Mouse (Mus musculus) gastrocnemius, adult 8-10 months (tissue): Measurements from ENCODE around the gene Olfr1261. TPM values are rescaled to one million over a fixed set of nuclear protein-coding genes. Genes with fewer than 3 reads are reported as not detected.

Experiments
- DNase-seq, 2 experiments: peaks; one replicate each; pipeline ENCODE4 v3.0.0; 2022; ENCODE audit warnings: low spot score in 2 of 2
- total RNA-seq, 4 experiments: library from RNA; stranded (reverse); gene quantifications; 2 replicates each; pipeline ENCODE4 v1.2.4; 2022

Olfr1261 gene
- total RNA-seq: not detected

GRCm38 (mm10) chr2:89990921-89991320 lies at the start of gene Olfr1261:
TSS of gene Olfr1261 (plus strand) at chr2:89991221.
- DNase-seq: no peak

- DNase-seq: no peak
These were observed 42.5 kb upstream of the Olfr1261 start, which contains the start of gene Olfr1259 for GRCm38 (mm10) chr2:89948564-89948963. TSS of gene Olfr1259 (minus strand) at chr2:89948664.

GRCm38 (mm10) chr2:89974184-89974583 lies 16.8 kb upstream of the Olfr1261 start, which contains the start of gene Olfr1260:
TSS of gene Olfr1260 (plus strand) at chr2:89974340.
- DNase-seq: no peak

- no peak for DNase-seq
These were observed 13.3 kb upstream of the Olfr1261 start for GRCm38 (mm10) chr2:89977709-89978108.

- DNase-seq: no peak
These were observed 8.8 kb downstream of the Olfr1261 start, which contains the start of gene Olfr1262 for GRCm38 (mm10) chr2:89999845-90000244. TSS of gene Olfr1262 (plus strand) at chr2:90000145.

- DNase-seq: no peak
These were observed 20.8 kb downstream of the Olfr1261 start, which contains the start of gene Olfr1263 for GRCm38 (mm10) chr2:90011831-90012230. TSS of gene Olfr1263 (plus strand) at chr2:90012131.

- no peak for DNase-seq
These were observed 34.5 kb downstream of the Olfr1261 start, which contains the start of gene Olfr1264 for GRCm38 (mm10) chr2:90025477-90025876. TSS of gene Olfr1264 (minus strand) at chr2:90025577.

- no peak for DNase-seq
These were observed 44.0 kb downstream of the Olfr1261 start, which contains the start of gene Olfr1265 for GRCm38 (mm10) chr2:90035037-90035436. TSS of gene Olfr1265 (plus strand) at chr2:90035337.

Other genes starting within 250 kb of the Olfr1261 start
- not detected for gene Olfr1253, start 234.1 kb upstream of the Olfr1261 start, total RNA-seq
- gene Olfr1254, start 197.6 kb upstream of the Olfr1261 start, total RNA-seq: not detected
- gene Olfr1255, start 179.2 kb upstream of the Olfr1261 start, total RNA-seq: not detected
- not detected for gene Olfr1256, start 149.7 kb upstream of the Olfr1261 start, total RNA-seq
- gene Olfr48, start 143.0 kb upstream of the Olfr1261 start, total RNA-seq: not detected
- gene Olfr1257, start 112.8 kb upstream of the Olfr1261 start, total RNA-seq: not detected
- not detected for gene Olfr1258, start 63.9 kb upstream of the Olfr1261 start, total RNA-seq
- not detected for gene Olfr1259, start 42.6 kb upstream of the Olfr1261 start, total RNA-seq
- gene Olfr1260, start 16.9 kb upstream of the Olfr1261 start, total RNA-seq: not detected
- not detected for gene Olfr1262, start 8.9 kb downstream of the Olfr1261 start, total RNA-seq
- not detected for gene Olfr1263, start 20.9 kb downstream of the Olfr1261 start, total RNA-seq
- not detected for gene Olfr1264, start 34.4 kb downstream of the Olfr1261 start, total RNA-seq
- not detected for gene Olfr1265, start 44.1 kb downstream of the Olfr1261 start, total RNA-seq
- not detected for gene Olfr140, start 72.4 kb downstream of the Olfr1261 start, total RNA-seq
- not detected for gene Olfr1269, start 130.2 kb downstream of the Olfr1261 start, total RNA-seq
- gene Olfr32, start 151.1 kb downstream of the Olfr1261 start, total RNA-seq: not detected
- gene Olfr1270, start 161.9 kb downstream of the Olfr1261 start, total RNA-seq: not detected
- not detected for gene Olfr1506, start 233.3 kb downstream of the Olfr1261 start, total RNA-seq